Mouse (Mus musculus): ENCODE results near the gene Smox. TPM values are rescaled to one million over a fixed set of nuclear protein-coding genes. Genes with fewer than 3 reads are reported as not detected.

Smox gene
- polyA plus RNA-seq, 1 experiment from 2014 or later, result 19.1 TPM

DNA sequence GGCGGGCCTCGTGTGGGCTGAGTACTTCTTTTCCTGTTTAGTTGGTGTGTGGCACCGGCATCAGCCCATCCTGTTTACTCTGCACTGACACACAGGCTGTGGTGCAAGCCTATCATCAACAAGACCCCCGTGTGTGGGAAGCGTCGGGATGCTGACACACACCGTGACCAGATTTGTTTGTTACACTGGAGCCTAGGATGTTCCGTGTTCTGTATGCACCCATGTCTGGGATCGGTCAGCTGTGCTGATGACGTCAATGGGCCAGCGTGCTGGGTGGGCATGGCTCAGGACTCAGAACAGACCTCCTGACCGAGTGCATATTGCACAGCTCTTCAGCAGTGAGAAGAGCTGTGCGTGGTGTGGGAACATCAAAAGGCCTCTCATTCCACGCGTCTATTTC, 6.2 kb upstream of the Smox start:
- no peak for TF ChIP-seq CTCF (IDR thresholded peaks at IDR 0.05; ENCODE audit: low read depth)
- no peak for TF ChIP-seq EP300 (optimal IDR thresholded peaks at IDR 0.05)
- no peak for DNase-seq (ENCODE audit: low spot score)

DNA sequence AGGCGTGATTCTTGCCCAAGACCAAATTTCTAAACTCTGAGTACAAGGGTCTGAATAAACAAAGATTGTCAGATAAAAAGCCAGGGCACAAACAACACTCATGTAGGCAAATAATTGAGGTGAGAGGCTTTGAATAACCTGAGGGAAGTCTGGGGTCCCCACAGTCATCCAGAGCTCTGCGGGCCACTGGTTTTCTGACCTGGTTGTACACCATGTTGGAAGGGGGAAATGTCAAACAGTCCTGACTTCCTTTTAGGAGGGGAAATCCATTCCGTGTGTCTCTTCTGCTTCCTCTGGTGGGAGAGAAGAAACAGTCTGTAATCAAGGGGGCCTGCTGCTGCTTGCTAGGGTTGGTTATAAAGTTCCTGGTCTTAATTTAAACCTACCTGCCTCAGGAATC, 5.2 kb upstream of the Smox start:
- TF ChIP-seq EP300 (optimal IDR thresholded peaks at IDR 0.05) (no peak), CTCF (IDR thresholded peaks at IDR 0.05; ENCODE audit: low read depth) (no peak)
- no peak overlapping the region for H3K9ac ChIP-seq (ENCODE audit: low read length)
- no peak overlapping the region for H3K4me3 ChIP-seq (ENCODE audit: low read depth, low read length)
- H3K4me1 ChIP-seq (replicated peaks; ENCODE audit: control insufficient read depth, insufficient read depth), result no peaks in the 10 kb centered on the region
- no peaks in the 10 kb centered on the region for H3K9me3 ChIP-seq (ENCODE audit: control insufficient read depth, low read length)
- ATAC-seq (ENCODE audit: low FRiP score, low TSS enrichment), result no peak
- no peak overlapping the region for H3K27ac ChIP-seq (replicated peaks)
- WGBS, result 82% methylated on average over 3 of the region's 3 CpGs
- no peak overlapping the region for H3K4me2 ChIP-seq (replicated peaks; ENCODE audit: low read depth)
- H3K36me3 ChIP-seq (ENCODE audit: control insufficient read depth, insufficient read depth, low read length), result no peaks in the 10 kb centered on the region
- H3K27me3 ChIP-seq (ENCODE audit: control insufficient read depth, insufficient read depth, low read length), result no peaks in the 10 kb centered on the region
- DNase-seq (ENCODE audit: low spot score), result no peak

More for the DNA sequence above, 6.2 kb upstream of the Smox start:
- no peaks in the 10 kb centered on the region for H3K9me3 ChIP-seq (ENCODE audit: control insufficient read depth, low read length)
- H3K4me3 ChIP-seq (ENCODE audit: low read depth, low read length), result no peak overlapping the region
- H3K9ac ChIP-seq (ENCODE audit: low read length), result no peak overlapping the region
- H3K27ac ChIP-seq (replicated peaks), result no peak overlapping the region
- H3K4me1 ChIP-seq (replicated peaks; ENCODE audit: control insufficient read depth, insufficient read depth), result no peaks in the 10 kb centered on the region
- 86% methylated on average over 15 of the region's 15 CpGs for WGBS
- ATAC-seq (ENCODE audit: low FRiP score, low TSS enrichment), result no peak
- no peaks in the 10 kb centered on the region for H3K36me3 ChIP-seq (ENCODE audit: control insufficient read depth, insufficient read depth, low read length)
- H3K4me2 ChIP-seq (replicated peaks; ENCODE audit: low read depth), result no peak overlapping the region
- H3K27me3 ChIP-seq (ENCODE audit: control insufficient read depth, insufficient read depth, low read length), result no peaks in the 10 kb centered on the region

DNA sequence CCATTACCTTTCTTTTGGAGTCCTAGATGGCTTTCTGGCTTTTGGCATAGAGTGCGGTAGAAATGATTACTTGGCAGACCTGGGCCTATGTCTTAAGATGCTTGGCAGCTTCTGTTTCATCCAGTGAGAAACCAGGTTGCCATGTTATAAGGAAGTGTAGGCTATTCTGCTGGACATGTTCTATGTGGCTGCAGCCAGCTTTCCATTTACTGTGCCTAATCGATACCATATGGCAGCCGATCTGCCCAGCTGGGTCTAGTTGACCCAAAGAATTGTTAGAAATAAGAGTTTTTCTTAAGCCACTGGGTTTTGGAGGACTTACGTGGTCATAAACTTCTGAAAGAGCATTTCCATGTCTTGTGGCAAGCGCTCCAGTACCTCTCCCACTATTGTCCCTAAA, 4.0 kb upstream of the Smox start:
- Histone ChIP-seq H3K27me3 (ENCODE audit: control insufficient read depth, insufficient read depth, low read length) (no peaks in the 10 kb centered on the region), H3K9ac (ENCODE audit: low read length) (no peak overlapping the region), H3K9me3 (ENCODE audit: control insufficient read depth, low read length) (no peaks in the 10 kb centered on the region), H3K4me3 (ENCODE audit: low read depth, low read length) (no peak overlapping the region), H3K4me2 (replicated peaks; ENCODE audit: low read depth) (no peak overlapping the region), H3K27ac (replicated peaks) (no peak overlapping the region), H3K4me1 (replicated peaks; ENCODE audit: control insufficient read depth, insufficient read depth) (no peaks in the 10 kb centered on the region), H3K36me3 (ENCODE audit: control insufficient read depth, insufficient read depth, low read length) (no peaks in the 10 kb centered on the region)
- no peak for TF ChIP-seq EP300 (optimal IDR thresholded peaks at IDR 0.05)
- TF ChIP-seq CTCF (IDR thresholded peaks at IDR 0.05; ENCODE audit: low read depth), result no peak
- ATAC-seq (ENCODE audit: low FRiP score, low TSS enrichment), result no peak
- 89% methylated on average over 5 of the region's 5 CpGs for WGBS
- DNase-seq (ENCODE audit: low spot score), result no peak

DNA sequence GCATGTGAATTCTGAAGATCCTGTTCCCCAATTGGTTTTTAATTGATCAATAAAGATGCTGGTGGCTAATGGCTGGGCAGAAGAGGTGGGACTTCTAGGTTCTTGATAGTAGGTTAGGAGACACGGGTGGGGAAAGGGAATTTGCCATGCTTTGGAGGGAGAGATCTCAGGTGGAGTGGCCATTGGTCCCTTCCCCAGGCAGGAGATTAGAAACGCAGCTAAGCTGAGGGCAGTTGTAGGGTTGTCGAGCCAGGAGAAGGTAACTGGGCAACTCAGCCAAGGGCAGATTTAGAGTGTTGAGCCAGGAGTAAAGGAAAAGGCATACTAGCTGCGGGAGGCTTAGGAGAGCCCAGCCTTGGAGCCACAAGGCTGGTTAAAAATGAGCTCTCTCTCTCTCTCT, 3.0 kb upstream of the Smox start:
- H3K4me3 ChIP-seq (ENCODE audit: low read depth, low read length), result no peak overlapping the region
- H3K9ac ChIP-seq (ENCODE audit: low read length), result no peak overlapping the region
- no peaks in the 10 kb centered on the region for H3K27me3 ChIP-seq (ENCODE audit: control insufficient read depth, insufficient read depth, low read length)
- WGBS, result 80% methylated on average over 4 of the region's 4 CpGs
- H3K27ac ChIP-seq (replicated peaks), result no peak overlapping the region
- ATAC-seq (ENCODE audit: low FRiP score, low TSS enrichment) (no peak), DNase-seq (ENCODE audit: low spot score) (no peak)
- H3K9me3 ChIP-seq (ENCODE audit: control insufficient read depth, low read length), result no peaks in the 10 kb centered on the region
- no peaks in the 10 kb centered on the region for H3K36me3 ChIP-seq (ENCODE audit: control insufficient read depth, insufficient read depth, low read length)
- H3K4me1 ChIP-seq (replicated peaks; ENCODE audit: control insufficient read depth, insufficient read depth), result no peaks in the 10 kb centered on the region
- no peak for TF ChIP-seq EP300 (optimal IDR thresholded peaks at IDR 0.05)
- no peak for TF ChIP-seq CTCF (IDR thresholded peaks at IDR 0.05; ENCODE audit: low read depth)
- no peak overlapping the region for H3K4me2 ChIP-seq (replicated peaks; ENCODE audit: low read depth)

DNA sequence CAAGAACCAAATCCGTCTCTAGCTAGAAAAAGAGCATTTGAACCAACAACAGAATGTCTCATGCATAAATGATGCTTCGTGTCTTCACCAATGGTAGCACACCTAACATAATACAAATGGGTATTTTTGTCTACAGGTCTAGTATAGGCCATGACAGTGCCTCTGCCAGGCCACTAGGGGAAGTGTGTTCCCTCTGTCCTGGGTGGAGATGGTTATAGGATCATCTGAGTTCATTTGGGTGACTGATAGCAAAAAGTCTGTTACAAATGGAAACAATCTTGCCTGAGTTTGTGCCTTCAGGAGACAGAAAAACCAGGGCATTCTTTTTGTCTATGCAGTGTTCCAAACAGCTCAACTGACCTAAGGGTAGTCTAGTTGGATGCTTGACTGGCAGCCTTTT, 2.4 kb upstream of the Smox start:
- Histone ChIP-seq H3K4me1 (replicated peaks; ENCODE audit: control insufficient read depth, insufficient read depth) (no peaks in the 10 kb centered on the region), H3K4me2 (replicated peaks; ENCODE audit: low read depth) (no peak overlapping the region), H3K27ac (replicated peaks) (no peak overlapping the region), H3K36me3 (ENCODE audit: control insufficient read depth, insufficient read depth, low read length) (no peaks in the 10 kb centered on the region), H3K27me3 (ENCODE audit: control insufficient read depth, insufficient read depth, low read length) (no peaks in the 10 kb centered on the region), H3K9ac (ENCODE audit: low read length) (no peak overlapping the region), H3K9me3 (ENCODE audit: control insufficient read depth, low read length) (no peaks in the 10 kb centered on the region), H3K4me3 (ENCODE audit: low read depth, low read length) (no peak overlapping the region)
- no peak for DNase-seq (ENCODE audit: low spot score)
- TF ChIP-seq CTCF (IDR thresholded peaks at IDR 0.05; ENCODE audit: low read depth) (peak; percentile 58), EP300 (optimal IDR thresholded peaks at IDR 0.05) (no peak)
- 90% methylated on average over 2 of the region's 2 CpGs for WGBS
- no peak for ATAC-seq (ENCODE audit: low FRiP score, low TSS enrichment)

DNA sequence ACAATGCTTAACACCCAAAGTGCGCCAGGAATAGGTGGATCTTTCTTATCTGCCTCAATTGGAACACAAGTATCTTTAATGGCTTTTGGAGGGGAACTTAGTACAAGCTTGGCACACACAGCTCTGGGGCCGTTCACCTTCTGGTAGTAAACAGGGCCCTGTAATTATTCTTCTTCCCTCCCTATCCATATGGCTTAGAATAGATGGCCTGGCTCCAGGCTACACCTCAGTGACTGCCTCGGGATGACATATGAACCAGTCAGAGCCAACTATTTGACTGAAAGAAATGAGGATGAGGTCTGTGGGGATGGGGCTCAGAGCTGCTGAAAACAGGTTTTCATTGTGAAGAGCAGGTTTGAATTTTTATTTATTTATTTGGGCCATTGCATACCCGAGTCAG, 1.7 kb upstream of the Smox start:
- Histone ChIP-seq H3K27ac (replicated peaks) (no peak overlapping the region), H3K27me3 (ENCODE audit: control insufficient read depth, insufficient read depth, low read length) (no peaks in the 10 kb centered on the region), H3K9me3 (ENCODE audit: control insufficient read depth, low read length) (no peaks in the 10 kb centered on the region), H3K4me1 (replicated peaks; ENCODE audit: control insufficient read depth, insufficient read depth) (no peaks in the 10 kb centered on the region), H3K4me2 (replicated peaks; ENCODE audit: low read depth) (no peak overlapping the region), H3K9ac (ENCODE audit: low read length) (no peak overlapping the region), H3K4me3 (ENCODE audit: low read depth, low read length) (no peak overlapping the region), H3K36me3 (ENCODE audit: control insufficient read depth, insufficient read depth, low read length) (no peaks in the 10 kb centered on the region)
- no peak for ATAC-seq (ENCODE audit: low FRiP score, low TSS enrichment)
- 47% methylated on average over 4 of the region's 4 CpGs for WGBS
- DNase-seq (ENCODE audit: low spot score), result no peak
- TF ChIP-seq CTCF (IDR thresholded peaks at IDR 0.05; ENCODE audit: low read depth), result no peak
- no peak for TF ChIP-seq EP300 (optimal IDR thresholded peaks at IDR 0.05)

Data from stomach, postnatal 0 days (tissue).